Mouse (Mus musculus): Measurements from ENCODE around the gene Tlk1.

- TF ChIP-seq CTCF (IDR thresholded peaks at IDR 0.05; ENCODE audit: borderline replicate concordance, extremely low read depth, insufficient read depth, insufficient read length) (no peak), POLR2A (IDR thresholded peaks at IDR 0.05; ENCODE audit: borderline replicate concordance, extremely low read depth, insufficient read depth, insufficient read length, poor library complexity, severe bottlenecking) (no peak)
Measured at GRCm38 (mm10) chr2:70867231-70867630, 41.7 kb upstream of the Tlk1 start.

Measured in brain, embryonic 14.5 days (tissue).